Mouse (Mus musculus) layer of hippocampus, postnatal 36 days (tissue): ENCODE measurements at regions not wholly inside any gene's neighbourhood (a gene's known extent, or its start where the extent isn't known, plus 50 kb on each side); places are given as distances from the start of the nearest gene placed in this dataset.

Experiments
- DNase-seq, 2 experiments: peaks; one replicate each; pipeline ENCODE4 v3.0.0; 2022

- DNase-seq, result no peak
Observed at GRCm38 (mm10) chr1:71898198-71898597, 245.2 kb upstream of the Fn1 start.

- no peak for DNase-seq
Observed at GRCm38 (mm10) chr1:71897464-71898051, 244.6 kb upstream of the Fn1 start.

- DNase-seq, result no peak
Observed at GRCm38 (mm10) chr1:71896141-71896725, 243.2 kb upstream of the Fn1 start.

- DNase-seq, result no peak
Observed at GRCm38 (mm10) chr1:71893636-71894035, 240.6 kb upstream of the Fn1 start.

GRCm38 (mm10) chr1:71887809-71888208 lies 234.8 kb upstream of the Fn1 start:
- no peak for DNase-seq

GRCm38 (mm10) chr1:71886903-71887302 lies 233.9 kb upstream of the Fn1 start:
- no peak for DNase-seq

- no peak for DNase-seq
Observed at GRCm38 (mm10) chr1:71886233-71886632, 233.2 kb upstream of the Fn1 start.

GRCm38 (mm10) chr1:71881851-71882250 lies 228.9 kb upstream of the Fn1 start:
- no peak for DNase-seq

GRCm38 (mm10) chr1:71881191-71881590 lies 228.2 kb upstream of the Fn1 start:
- DNase-seq, result no peak

- DNase-seq, result no peak
Observed at GRCm38 (mm10) chr1:71880480-71880879, 227.5 kb upstream of the Fn1 start.

GRCm38 (mm10) chr1:71876712-71877401 lies 223.9 kb upstream of the Fn1 start:
- DNase-seq, result no peak

- no peak for DNase-seq
Observed at GRCm38 (mm10) chr1:71874037-71874436, 221.0 kb upstream of the Fn1 start.

GRCm38 (mm10) chr1:71865670-71866069 lies 212.7 kb upstream of the Fn1 start:
- DNase-seq, result no peak

- DNase-seq, result no peak
Observed at GRCm38 (mm10) chr1:71864749-71865148, 211.7 kb upstream of the Fn1 start.

- DNase-seq, result no peak
Observed at GRCm38 (mm10) chr1:71853212-71853611, 200.2 kb upstream of the Fn1 start.

- DNase-seq, result no peak
Observed at GRCm38 (mm10) chr1:71851268-71851667, 198.3 kb upstream of the Fn1 start.

GRCm38 (mm10) chr1:71848656-71849055 lies 195.7 kb upstream of the Fn1 start:
- DNase-seq, result no peak

- no peak for DNase-seq
Observed at GRCm38 (mm10) chr1:71844938-71845685, 192.1 kb upstream of the Fn1 start.

- no peak for DNase-seq
Observed at GRCm38 (mm10) chr1:71837764-71838163, 184.8 kb upstream of the Fn1 start.

GRCm38 (mm10) chr1:71837039-71837648 lies 184.1 kb upstream of the Fn1 start:
- no peak for DNase-seq

- DNase-seq, result no peak
Observed at GRCm38 (mm10) chr1:71830379-71830778, 177.4 kb upstream of the Fn1 start.

- DNase-seq, result no peak
Observed at GRCm38 (mm10) chr1:71824410-71824809, 171.4 kb upstream of the Fn1 start.

- DNase-seq, result no peak
Observed at GRCm38 (mm10) chr1:71822123-71822522, 169.1 kb upstream of the Fn1 start.
